ENCODE assay signal across 18 mouse cellular contexts in genomic region chr19:59349329-59349960, GRCm38 (mm10).
"Had no signal": no experiment of that assay in that cellular context is flagged by ENCODE, and none has a peak within 500 bp of the region (broad histone marks: within the 10 kb centered on the region; RNA-seq: fewer than 3 reads in every experiment).

No protein-coding gene starts in this region.

- H3K9me3 ChIP-seq: midbrain, embryonic 13.5 days; neural tube, embryonic 13.5 days; neural tube, embryonic 15.5 days; stomach, embryonic 15.5 days had no signal

- ATAC-seq: midbrain, embryonic 13.5 days; midbrain, embryonic 16.5 days had no signal

- H3K36me3 ChIP-seq: midbrain, embryonic 13.5 days; neural tube, embryonic 13.5 days; neural tube, embryonic 15.5 days; stomach, embryonic 15.5 days had no signal

- H3K4me3 ChIP-seq: midbrain, embryonic 13.5 days; myocyte; neural tube, embryonic 13.5 days; neural tube, embryonic 15.5 days; stomach, embryonic 15.5 days had no signal

- H3K4me2 ChIP-seq: lung, embryonic 14.5 days; midbrain, embryonic 11.5 days; midbrain, embryonic 13.5 days; neural tube, embryonic 13.5 days; neural tube, embryonic 15.5 days; stomach, embryonic 15.5 days had no signal

- H3K27ac ChIP-seq: midbrain, embryonic 13.5 days; neural tube, embryonic 13.5 days; neural tube, embryonic 15.5 days; stomach, embryonic 15.5 days; stomach, postnatal 0 days had no signal

- H3K27me3 ChIP-seq: neural tube, embryonic 13.5 days; stomach, embryonic 15.5 days had no signal

- H3K9ac ChIP-seq: lung, embryonic 14.5 days; midbrain, embryonic 13.5 days; neural tube, embryonic 13.5 days; neural tube, embryonic 15.5 days; stomach, embryonic 15.5 days had no signal

- DNase-seq: lung, adult 18-20 months; lung, embryonic 14.5 days; lung, postnatal 10 days; lung, postnatal 4 days; retina, postnatal 1 day; right cerebral cortex, adult 18-20 months; right cerebral cortex, postnatal 14 days; thymus, adult 2 months; thymus, postnatal 25 days; thymus, postnatal 4 days had no signal

- H3K4me1 ChIP-seq: stomach, embryonic 15.5 days had no signal
